Comparison of ENCODE assay signal across 8 mouse cellular contexts in the genomic region with DNA sequence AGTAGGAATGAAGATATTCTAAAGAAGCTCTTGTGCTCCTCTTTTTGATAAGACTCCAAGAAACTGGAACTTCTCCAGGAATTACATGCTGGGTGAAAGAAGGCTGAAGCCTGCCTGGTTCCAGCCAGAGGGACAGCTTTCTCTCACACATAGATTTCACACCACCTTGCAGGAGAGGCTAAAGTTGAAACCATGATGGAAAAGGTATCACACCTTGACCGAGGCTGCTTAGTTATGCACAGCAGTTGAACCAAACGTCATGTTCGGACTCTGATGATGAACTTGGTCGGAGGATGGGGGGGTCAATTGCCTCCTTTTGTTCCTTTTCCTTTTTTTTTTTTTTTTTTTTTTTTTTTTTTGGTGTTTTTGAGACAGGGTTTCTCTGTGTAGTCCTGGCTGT. TPM values are rescaled to one million over a fixed set of nuclear protein-coding genes. Genes with fewer than 3 reads are reported as not detected.
A peak's percentile ranks its signal among the peaks of the same experiment; 100 is the strongest.
DNase-seq lines count a peak whose midpoint lies in the region; ATAC-seq and TF ChIP-seq lines count a peak whose summit lies in the region.

No protein-coding gene starts in this region.

- no peak for TF ChIP-seq EP300 in stomach, postnatal 0 days (optimal IDR thresholded peaks at IDR 0.05)

- H3K9ac ChIP-seq in stomach, postnatal 0 days (ENCODE audit: low read length), result no peak overlapping the region

- TF ChIP-seq POLR2A in testis, adult 2 months (IDR thresholded peaks at IDR 0.05; ENCODE audit: control insufficient read depth, low read depth, low read length), result no peak

- no peak overlapping the region; the same call in 1 of the 2 replicates for H3K4me2 ChIP-seq in stomach, postnatal 0 days (replicated peaks; ENCODE audit: low read depth)

- H3K27me3 ChIP-seq in testis, adult 2 months (ENCODE audit: control insufficient read depth, insufficient read depth, low read length), result no peaks in the 10 kb centered on the region
- no peaks in the 10 kb centered on the region for H3K27me3 ChIP-seq in limb, embryonic 10.5 days (ENCODE audit: low read depth, poor library complexity, severe bottlenecking)
- H3K27me3 ChIP-seq in stomach, postnatal 0 days (ENCODE audit: control insufficient read depth, insufficient read depth, low read length), result no peaks in the 10 kb centered on the region

- WGBS in limb, embryonic 10.5 days, result 90% methylated on average over 4 of the region's 4 CpGs
- 81% methylated on average over 4 of the region's 4 CpGs for whole genome bisulfite sequencing in stomach, postnatal 0 days

- no peak for ATAC-seq in stomach, postnatal 0 days (ENCODE audit: low FRiP score, low TSS enrichment)

- peak overlapping the region; percentile 97 for H3K4me3 ChIP-seq in testis, adult 2 months (ENCODE audit: control insufficient read depth, low read depth, low read length)
- H3K4me3 ChIP-seq in limb, embryonic 10.5 days, result peak overlapping the region; percentile 96; the same call in 1 of the 2 replicates
- 0 out of 2 replicates have a peak overlapping the region, but pooled peaks have one; percentile 92 for H3K4me3 ChIP-seq in stomach, postnatal 0 days (ENCODE audit: low read depth, low read length)

- no peaks in the 10 kb centered on the region for H3K36me3 ChIP-seq in testis, adult 2 months (ENCODE audit: control insufficient read depth, insufficient read depth, low read length)
- H3K36me3 ChIP-seq in limb, embryonic 10.5 days, result peaks cover 19% of the 10 kb centered on the region
- H3K36me3 ChIP-seq in stomach, postnatal 0 days (ENCODE audit: control insufficient read depth, insufficient read depth, low read length), result no peaks in the 10 kb centered on the region

- peak overlapping the region; percentile 93 for H3K27ac ChIP-seq in testis, adult 2 months (ENCODE audit: control insufficient read depth, insufficient read depth, low read depth, low read length)
- H3K27ac ChIP-seq in limb, embryonic 10.5 days, result no peak overlapping the region
- H3K27ac ChIP-seq in stomach, postnatal 0 days (replicated peaks), result no peak overlapping the region; the same call in 1 of the 2 replicates

- no peak for TF ChIP-seq CTCF in testis, adult 2 months (IDR thresholded peaks at IDR 0.05; ENCODE audit: control insufficient read depth, insufficient read depth, insufficient replicate concordance, low read depth, low read length)
- TF ChIP-seq CTCF in stomach, postnatal 0 days (IDR thresholded peaks at IDR 0.05; ENCODE audit: low read depth), result no peak

- H3K9me3 ChIP-seq in limb, embryonic 10.5 days (replicated peaks), result no peaks in the 10 kb centered on the region
- no peaks in the 10 kb centered on the region for H3K9me3 ChIP-seq in stomach, postnatal 0 days (ENCODE audit: control insufficient read depth, low read length)

- no peaks in the 10 kb centered on the region; the same call in 1 of the 2 replicates for H3K4me1 ChIP-seq in testis, adult 2 months (ENCODE audit: control insufficient read depth, insufficient read depth, low read length)
- H3K4me1 ChIP-seq in limb, embryonic 10.5 days, result peaks cover 12% of the 10 kb centered on the region; the same call in 1 of the 2 replicates
- H3K4me1 ChIP-seq in stomach, postnatal 0 days (replicated peaks; ENCODE audit: control insufficient read depth, insufficient read depth), result no peaks in the 10 kb centered on the region

- peak; percentile 37 for DNase-seq in cerebellum, adult 9-11 months
- DNase-seq in cerebellum, postnatal 36 days, result no peak
- DNase-seq in testis, postnatal 10 days (ENCODE audit: low spot score), result no peak
- DNase-seq in limb, embryonic 10.5 days (ENCODE audit: low spot score), result no peak
- no peak for DNase-seq in stomach, postnatal 0 days (ENCODE audit: low spot score)
- no peak for DNase-seq in gastrocnemius, postnatal 25 days
- DNase-seq in right cerebral cortex, adult 18-20 months, result no peak

RNA-seq across cellular contexts. Expression of a gene that starts 0.6 kb away (rescaled TPM):
- polyA plus RNA-seq in testis, adult 2 months (2012; rRNA removed), result 28.0 and 42.4 TPM in 2 replicates
- 656 and 733 TPM in 2 replicates for polyA plus RNA-seq in limb, embryonic 10.5 days (2016; fragmentation: Nextera tagmentation; extraction: Ambion mirVana)
- polyA plus RNA-seq in stomach, postnatal 0 days (2015; fragmentation: Nextera tagmentation; extraction: Ambion mirVana), result 469 and 479 TPM in 2 replicates
- total RNA-seq in gastrocnemius, postnatal 25 days (2021), result 100 to 1,000 TPM; 326 to 347 TPM

RNA-seq across cellular contexts. Expression of a gene that starts 36.2 kb away (rescaled TPM):
- 212 and 286 TPM in 2 replicates for polyA plus RNA-seq in testis, adult 2 months (2012; rRNA removed)
- polyA plus RNA-seq in limb, embryonic 10.5 days (2016; fragmentation: Nextera tagmentation; extraction: Ambion mirVana), result 221 and 232 TPM in 2 replicates
- polyA plus RNA-seq in stomach, postnatal 0 days (2015; fragmentation: Nextera tagmentation; extraction: Ambion mirVana), result 193 and 199 TPM in 2 replicates
- 10 to 100 TPM; 84.6 to 87.0 TPM for total RNA-seq in gastrocnemius, postnatal 25 days (2021)

RNA-seq across cellular contexts. Expression of a gene that starts 42.0 kb away (rescaled TPM):
- polyA plus RNA-seq in testis, adult 2 months (2012; rRNA removed), result 2.9 and 3.5 TPM in 2 replicates
- 24.8 and 31.2 TPM in 2 replicates for polyA plus RNA-seq in limb, embryonic 10.5 days (2016; fragmentation: Nextera tagmentation; extraction: Ambion mirVana)
- polyA plus RNA-seq in stomach, postnatal 0 days (2015; fragmentation: Nextera tagmentation; extraction: Ambion mirVana), result 22.4 and 23.3 TPM in 2 replicates
- 1 to 10 TPM; 7.8 to 8.1 TPM for total RNA-seq in gastrocnemius, postnatal 25 days (2021)

Comparison
In these comparisons a context has a peak if more than half of its experiments do, and no peak if none do; other contexts are left out.
1. RNA of a gene that starts 0.6 kb away (polyA plus RNA-seq): 656 to 733 TPM in limb, embryonic 10.5 days and 469 to 479 TPM in stomach, postnatal 0 days; 28.0 to 42.4 TPM in testis, adult 2 months; every median in the first group is over 10 times any median in the second.
2. Peak in every context shown above with its lines, with median percentiles within 50 percentile points of each other: H3K4me3 ChIP-seq.